Mouse (Mus musculus) neutrophil, adult 59 days (primary cell): Measurements from ENCODE around the gene Zfp973. TPM values are rescaled to one million over a fixed set of nuclear protein-coding genes. Genes with fewer than 3 reads are reported as not detected.

ENCODE experiments used
- total RNA-seq, 2 experiments: library from RNA; stranded (reverse); gene quantifications; 1 replicate in 1 of 2; 2 replicates in 1 of 2; pipeline ENCODE4 v1.2.4; 2023

Gene Zfp973
- total RNA-seq = 1 to 10 TPM; 1.2 to 1.8 TPM

GRCm38 (mm10) chr2:176670222-176670621, at the start of gene Zfp973:
Zfp973 (plus strand) TSS chr2:176670522.

GRCm38 (mm10) chr2:176636244-176636643, 34.1 kb upstream of the Zfp973 start, which contains the start of gene Gm14308:
Gm14308 (minus strand) TSS chr2:176636344.

GRCm38 (mm10) chr2:176708051-176708450, 37.7 kb downstream of the Zfp973 start, which contains the start of gene Gm14305:
Gm14305 (plus strand) TSS chr2:176708328.

Other genes with a start within 250 kb of the Zfp973 start
- gene Gm14435, start 246.9 kb upstream of the Zfp973 start, total RNA-seq = 1 to 10 TPM in 1 of 2 experiments, under 1 TPM in 1; 0.95 to 4.1 TPM
- not detected for gene Gm14434, start 183.7 kb upstream of the Zfp973 start, total RNA-seq
- not detected for gene Zfp967, start 149.5 kb upstream of the Zfp973 start, total RNA-seq
- under 1 TPM in 1 of 2 experiments, not detected in 1; 0.40 TPM for gene Gm14308, start 34.2 kb upstream of the Zfp973 start, total RNA-seq
- gene Gm14305, start 37.8 kb downstream of the Zfp973 start, total RNA-seq = under 1 TPM; 0.57 to 0.64 TPM
- under 1 TPM; 0.22 to 0.62 TPM for gene Gm14295, start 128.1 kb downstream of the Zfp973 start, total RNA-seq
- gene Gm14408, start 160.6 kb downstream of the Zfp973 start, total RNA-seq = not detected